In genomic region chr2:5477525-5477924, GRCm38 (mm10) we compare ENCODE assay signal across 17 mouse cellular contexts.
"Had no signal": no experiment of that assay in that cellular context is flagged by ENCODE, and none has a peak within 500 bp of the region (broad histone marks: within the 10 kb centered on the region; RNA-seq: fewer than 3 reads in every experiment).

No protein-coding gene starts in this region.

- H3K27me3 ChIP-seq: liver, embryonic 15.5 days; lung, embryonic 15.5 days; megakaryocyte, embryonic 14.5 days; midbrain, embryonic 12.5 days; midbrain, embryonic 15.5 days; neural tube, embryonic 12.5 days; stomach, embryonic 15.5 days had no signal

- H3K4me1 ChIP-seq: liver, embryonic 15.5 days; lung, embryonic 15.5 days; midbrain, embryonic 12.5 days; midbrain, embryonic 15.5 days; neural tube, embryonic 12.5 days; stomach, embryonic 15.5 days had no signal

- DNase-seq: liver, postnatal 0 days; lung, adult 2 months; lung, postnatal 14 days; lung, postnatal 36 days; right cerebral cortex, postnatal 25 days; right cerebral cortex, postnatal 4 days; spleen, adult 18-20 months had no signal

- H3K9me3 ChIP-seq: liver, embryonic 15.5 days; lung, embryonic 15.5 days; megakaryocyte, embryonic 14.5 days; midbrain, embryonic 12.5 days; midbrain, embryonic 15.5 days; neural tube, embryonic 12.5 days; stomach, embryonic 15.5 days had no signal

- H3K9ac ChIP-seq: liver, embryonic 15.5 days; liver, postnatal 0 days; lung, embryonic 15.5 days; midbrain, embryonic 12.5 days; midbrain, embryonic 15.5 days; neural tube, embryonic 12.5 days; stomach, embryonic 15.5 days had no signal

- H3K4me3 ChIP-seq: liver, embryonic 15.5 days; lung, embryonic 15.5 days; megakaryocyte, embryonic 14.5 days; midbrain, embryonic 12.5 days; midbrain, embryonic 15.5 days; neural tube, embryonic 12.5 days; stomach, embryonic 15.5 days had no signal

- ATAC-seq: liver, postnatal 0 days; lung, postnatal 0 days; midbrain, embryonic 15.5 days had no signal

- H3K27ac ChIP-seq: liver, embryonic 15.5 days; lung, embryonic 15.5 days; macrophage; midbrain, embryonic 12.5 days; midbrain, embryonic 15.5 days; neural tube, embryonic 12.5 days; stomach, embryonic 15.5 days; stomach, postnatal 0 days had no signal

- H3K36me3 ChIP-seq: liver, embryonic 15.5 days; lung, embryonic 15.5 days; midbrain, embryonic 12.5 days; midbrain, embryonic 15.5 days; neural tube, embryonic 12.5 days; stomach, embryonic 15.5 days had no signal

- H3K4me2 ChIP-seq: liver, embryonic 15.5 days; lung, embryonic 15.5 days; midbrain, embryonic 12.5 days; midbrain, embryonic 15.5 days; neural tube, embryonic 12.5 days; stomach, embryonic 15.5 days had no signal
